Mouse (Mus musculus) E14TG2a.4 (cell line): ENCODE results near the gene Btbd19.

Experiments used
- H3K27me3 ChIP-seq: 2 replicates; pipeline ENCODE4 v1.6.1; 2014; ENCODE audit warnings: low read length, control low read depth; ENCODE audit not compliant: insufficient read depth
- H3K36me3 ChIP-seq: 2 replicates; pipeline ENCODE4 v1.6.1; 2014; ENCODE audit warnings: low read length, control low read depth; ENCODE audit not compliant: insufficient read depth
- H3K4me1 ChIP-seq: replicated peaks from 2 replicates; pipeline ENCODE4 v1.6.1; 2014; ENCODE audit warnings: low read depth, low read length, control low read depth
- H3K4me3 ChIP-seq: replicated peaks from 2 replicates; pipeline ENCODE4 v1.5.1; 2014; ENCODE audit warnings: mild to moderate bottlenecking, low read length
- H3K9me3 ChIP-seq: 2 replicates; pipeline ENCODE4 v1.6.1; 2014; ENCODE audit warnings: low read length, control low read depth
- CTCF ChIP-seq: conservative IDR thresholded peaks from 2 replicates; pipeline ENCODE4 v1.5.1; 2014; ENCODE audit warnings: low read length
- NANOG ChIP-seq: IDR thresholded peaks from 2 replicates; pipeline ENCODE4 v1.6.1; 2014; ENCODE audit warnings: borderline replicate concordance, low read length, mixed read lengths
- POU5F1 ChIP-seq: IDR thresholded peaks from 2 replicates; pipeline ENCODE4 v1.6.1; 2014; ENCODE audit warnings: low read length, borderline replicate concordance

Btbd19 gene

GRCm38 (mm10) chr4:117123546-117124217 lies 1.8 kb downstream of the Btbd19 start:
- peaks cover 55% of the 10 kb centered on the region for H3K36me3 ChIP-seq
- TF ChIP-seq NANOG (no peak), POU5F1 (no peak), CTCF (no peak)
- H3K9me3 ChIP-seq = no peaks in the 10 kb centered on the region
- peak overlapping the region; percentile 47 for H3K4me3 ChIP-seq
- no peaks in the 10 kb centered on the region for H3K27me3 ChIP-seq
- H3K4me1 ChIP-seq = peaks cover 87% of the 10 kb centered on the region

DNA sequence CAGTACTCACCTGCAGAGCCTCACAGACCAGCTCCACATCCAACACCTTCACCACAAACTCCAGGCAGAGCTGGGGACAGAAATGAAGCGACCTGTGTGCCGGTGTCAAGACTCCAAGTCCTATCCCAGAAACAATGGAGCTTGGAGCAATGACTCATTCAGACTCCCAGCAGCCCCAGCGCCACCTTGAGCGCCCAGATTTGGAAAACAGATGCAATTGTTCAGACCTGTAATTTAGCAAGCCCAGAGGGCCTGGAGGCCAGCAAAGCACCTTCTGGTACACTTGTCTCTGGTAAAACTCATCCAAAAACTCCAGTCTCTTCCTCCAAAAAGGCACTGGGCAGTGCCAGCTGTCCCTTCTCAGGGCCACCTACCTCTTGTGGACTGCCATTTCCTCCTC lies 3.3 kb downstream of the Btbd19 start:
- Histone ChIP-seq H3K9me3 (no peaks in the 10 kb centered on the region), H3K4me3 (peak overlapping the region; percentile 94; the same call in 1 of the 2 replicates), H3K36me3 (peaks cover 55% of the 10 kb centered on the region), H3K27me3 (no peaks in the 10 kb centered on the region), H3K4me1 (peaks cover 82% of the 10 kb centered on the region)
- TF ChIP-seq CTCF (no peak), POU5F1 (no peak), NANOG (no peak)

- TF ChIP-seq CTCF = peak; percentile 72
- no peak for TF ChIP-seq POU5F1
- Histone ChIP-seq H3K9me3 (no peaks in the 10 kb centered on the region), H3K36me3 (peaks cover 62% of the 10 kb centered on the region), H3K4me3 (peak overlapping the region; percentile 94), H3K4me1 (peaks cover 72% of the 10 kb centered on the region), H3K27me3 (no peaks in the 10 kb centered on the region)
Observed at GRCm38 (mm10) chr4:117120445-117121414, 4.8 kb downstream of the Btbd19 start.

- TF ChIP-seq CTCF = no peak
- no peak for TF ChIP-seq NANOG
- no peak for TF ChIP-seq POU5F1
- no peaks in the 10 kb centered on the region for H3K9me3 ChIP-seq
- peak overlapping the region; percentile 94 for H3K4me3 ChIP-seq
- H3K36me3 ChIP-seq = peaks cover 68% of the 10 kb centered on the region
- no peaks in the 10 kb centered on the region for H3K27me3 ChIP-seq
- H3K4me1 ChIP-seq = peaks cover 65% of the 10 kb centered on the region
Observed at GRCm38 (mm10) chr4:117120052-117120444, 5.5 kb downstream of the Btbd19 start.

- no peak for TF ChIP-seq NANOG
- TF ChIP-seq POU5F1 = no peak
- TF ChIP-seq CTCF = no peak
- Histone ChIP-seq H3K4me1 (peaks cover 64% of the 10 kb centered on the region), H3K4me3 (peak overlapping the region; percentile 94)
Observed at GRCm38 (mm10) chr4:117119636-117120035, 5.9 kb downstream of the Btbd19 start.

GRCm38 (mm10) chr4:117117931-117118330 lies 7.6 kb downstream of the Btbd19 start:
- no peak overlapping the region for H3K4me3 ChIP-seq
- peaks cover 78% of the 10 kb centered on the region for H3K36me3 ChIP-seq
- no peaks in the 10 kb centered on the region for H3K9me3 ChIP-seq
- TF ChIP-seq NANOG = no peak
- TF ChIP-seq CTCF = no peak
- no peak for TF ChIP-seq POU5F1
- no peaks in the 10 kb centered on the region for H3K27me3 ChIP-seq
- H3K4me1 ChIP-seq = peaks cover 62% of the 10 kb centered on the region

More at GRCm38 (mm10) chr4:117119636-117120035, 5.9 kb downstream of the Btbd19 start:
- no peaks in the 10 kb centered on the region for H3K9me3 ChIP-seq
- peaks cover 73% of the 10 kb centered on the region for H3K36me3 ChIP-seq
- no peaks in the 10 kb centered on the region for H3K27me3 ChIP-seq

- H3K27me3 ChIP-seq = no peaks in the 10 kb centered on the region
- H3K9me3 ChIP-seq = no peaks in the 10 kb centered on the region
- H3K4me3 ChIP-seq = no peak overlapping the region
- TF ChIP-seq CTCF (no peak), POU5F1 (no peak), NANOG (no peak)
- H3K4me1 ChIP-seq = peaks cover 51% of the 10 kb centered on the region
- H3K36me3 ChIP-seq = peaks cover 84% of the 10 kb centered on the region
Observed at GRCm38 (mm10) chr4:117115592-117115991, 9.9 kb downstream of the Btbd19 start.

DNA sequence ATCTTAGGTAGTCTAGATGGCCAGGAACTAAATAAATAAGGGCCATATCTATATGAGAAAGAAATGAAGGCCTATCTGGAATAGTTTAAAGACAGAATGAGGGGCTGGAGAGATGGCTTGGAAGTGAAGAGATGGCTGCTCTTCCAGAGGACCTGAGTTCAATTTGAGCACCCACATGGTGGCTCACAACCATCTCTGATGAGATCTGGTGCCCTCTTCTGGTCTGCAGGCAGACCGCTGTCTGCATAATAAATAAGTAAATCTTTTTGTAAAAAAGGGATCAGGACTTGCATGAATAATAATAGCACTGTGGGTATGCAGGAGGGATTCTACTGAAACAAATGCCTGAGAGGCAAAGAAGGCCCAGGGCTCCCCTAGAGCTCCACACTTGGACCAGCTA lies 12.3 kb downstream of the Btbd19 start:
- Histone ChIP-seq H3K27me3 (no peaks in the 10 kb centered on the region), H3K4me3 (no peak overlapping the region), H3K4me1 (peaks cover 59% of the 10 kb centered on the region), H3K36me3 (peaks cover 98% of the 10 kb centered on the region), H3K9me3 (no peaks in the 10 kb centered on the region)
- TF ChIP-seq CTCF (peak; percentile 34), NANOG (no peak)
